Mouse (Mus musculus): Measurements from ENCODE around the gene Snapc5.
"Not testable (repeated sequence)": the region's sequence is repeated elsewhere in the genome, so short reads cannot be mapped to it uniquely, and the experiment has no call there.

Gene Snapc5

GRCm38 (mm10) chr9:64178974-64179646, at the start of gene Snapc5:
TSS of gene Snapc5 (plus strand) at chr9:64179274.
- DNase-seq = peak; percentile 85 to 86

- no peak for DNase-seq
Observed at GRCm38 (mm10) chr9:64131623-64132022, 47.5 kb upstream of the Snapc5 start.

GRCm38 (mm10) chr9:64138896-64139295, 40.2 kb upstream of the Snapc5 start:
- DNase-seq = peak; percentile 37 to 55

GRCm38 (mm10) chr9:64139879-64140278, 39.2 kb upstream of the Snapc5 start:
- no peak for DNase-seq

DNA sequence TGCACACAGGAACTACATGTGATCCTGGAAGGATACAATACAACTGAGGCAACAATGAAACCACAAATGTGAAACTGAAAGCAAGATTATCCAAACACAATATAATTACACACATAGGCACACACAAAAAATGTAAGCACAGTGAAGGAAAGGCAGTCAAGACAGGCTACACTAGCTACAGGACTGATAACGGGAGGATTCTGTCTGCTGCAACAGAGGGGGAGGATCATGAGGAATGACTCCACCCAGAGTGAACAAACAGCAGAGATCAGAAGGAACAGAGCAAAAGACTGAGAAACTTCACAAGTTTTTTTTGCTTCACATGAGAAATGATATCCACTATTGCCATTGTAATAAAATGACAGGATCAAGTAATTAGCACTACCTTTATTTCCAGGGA, 22.4 kb upstream of the Snapc5 start:
- DNase-seq = no peak

DNA sequence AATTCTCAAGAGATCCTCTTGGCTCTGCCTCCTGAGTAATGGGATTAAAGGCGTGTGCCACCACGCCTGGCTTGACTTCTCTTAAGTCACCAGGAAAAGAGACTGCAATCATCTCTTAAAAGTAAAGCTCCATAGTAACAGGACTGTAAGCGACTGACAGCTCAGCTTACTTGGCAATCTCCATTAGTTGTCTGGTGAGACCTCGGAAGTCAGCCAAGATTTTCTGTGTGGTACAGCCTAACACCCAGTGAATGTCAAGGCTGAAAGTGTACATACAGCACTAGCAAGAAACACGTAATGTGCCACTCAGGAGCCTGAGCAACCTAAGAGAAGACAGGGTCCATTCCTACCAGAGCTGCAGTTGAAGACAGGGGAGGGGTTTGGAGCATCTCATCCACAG, 18.6 kb upstream of the Snapc5 start:
- DNase-seq = no peak

GRCm38 (mm10) chr9:64169967-64170366, 9.1 kb upstream of the Snapc5 start:
- DNase-seq = not testable (repeated sequence)

DNA sequence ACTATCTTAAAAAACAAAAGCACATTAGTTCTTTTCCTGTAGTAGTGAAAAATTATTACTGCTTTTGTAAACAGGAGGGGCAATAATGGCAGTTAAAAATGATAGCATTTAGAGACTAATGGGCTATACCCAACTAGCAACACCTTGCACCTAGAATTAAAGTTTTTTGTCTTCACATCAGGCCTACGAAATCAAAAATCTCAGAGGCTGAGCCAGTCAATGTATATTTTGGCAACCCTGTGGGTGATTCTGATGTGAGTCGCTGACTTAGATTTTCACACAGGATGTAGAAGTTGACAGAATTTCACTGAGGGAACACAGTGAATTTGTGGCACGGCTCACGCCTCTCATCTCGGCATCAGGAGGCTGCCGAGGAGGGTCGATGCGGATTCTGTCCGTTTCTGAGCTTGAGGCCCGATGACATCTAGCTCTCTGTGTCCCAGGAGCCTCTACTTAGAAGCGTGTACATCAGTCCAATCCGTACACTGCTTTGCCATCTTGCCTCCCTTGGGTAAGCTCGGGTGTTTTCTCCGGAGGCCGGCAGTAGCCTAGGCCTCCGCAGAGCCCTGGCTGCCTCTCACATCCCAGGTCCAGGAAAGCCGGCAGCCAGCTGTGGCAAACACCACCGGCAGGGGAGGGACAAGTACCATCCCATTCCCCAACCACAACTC, 6.8 kb upstream of the Snapc5 start:
- DNase-seq = no peak

DNA sequence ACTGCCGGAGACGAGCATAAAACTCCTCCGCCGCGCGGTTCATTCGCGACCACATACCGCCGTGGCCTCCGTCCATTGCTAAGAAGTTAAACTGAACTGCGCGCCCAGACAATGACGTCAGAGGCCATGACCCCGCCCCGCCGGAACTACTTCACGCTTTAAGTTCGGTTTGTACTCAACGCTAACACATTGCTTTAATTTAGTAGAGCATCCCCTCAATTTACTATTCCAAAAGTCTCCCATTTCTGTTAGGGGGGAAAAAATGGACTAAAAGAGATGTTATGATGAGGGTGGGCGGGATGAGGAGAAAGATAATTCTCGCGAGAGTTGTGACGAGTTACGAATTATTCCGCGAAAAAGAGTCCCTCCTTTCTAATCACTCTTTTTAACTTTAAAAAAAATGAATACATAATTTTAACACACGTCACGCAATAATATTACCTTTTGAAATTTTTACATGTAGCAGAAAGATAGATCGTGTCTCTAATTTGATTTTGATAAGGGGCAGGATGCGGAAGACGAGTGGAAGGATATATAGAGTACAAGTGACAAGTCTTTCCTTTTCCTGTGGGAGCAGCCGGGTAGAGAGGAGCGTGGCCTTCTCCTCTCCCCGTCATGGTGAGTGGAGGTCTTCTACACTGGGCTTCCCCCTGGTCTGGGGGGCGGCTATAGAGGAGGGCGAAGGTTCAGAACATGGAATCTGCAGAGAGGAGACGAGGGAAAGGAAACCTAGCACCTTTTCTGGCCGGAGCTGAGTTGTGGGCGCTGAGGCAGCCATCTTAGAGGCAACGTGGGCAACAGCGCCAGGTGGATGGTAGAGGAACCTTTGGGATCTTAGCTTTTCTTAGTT, 6.0 kb upstream of the Snapc5 start, which contains the start of the genes Zwilch and Rpl4:
TSS of gene Zwilch (minus strand) at position 289 of the 850 bp plus-strand sequence.
TSS of gene Rpl4 (plus strand) at position 560 of the 850 bp plus-strand sequence.
- peak; percentile 78 to 86 for DNase-seq

- DNase-seq = no peak
Observed at GRCm38 (mm10) chr9:64173666-64174220, 5.3 kb upstream of the Snapc5 start.

- no peak for DNase-seq
Observed at GRCm38 (mm10) chr9:64174341-64174740, 4.7 kb upstream of the Snapc5 start.

GRCm38 (mm10) chr9:64174766-64175165, 4.3 kb upstream of the Snapc5 start:
- DNase-seq = no peak

GRCm38 (mm10) chr9:64175378-64175777, 3.7 kb upstream of the Snapc5 start:
- DNase-seq = no peak

- peak in 1 of 2 experiments; percentile 13 for DNase-seq
Observed at GRCm38 (mm10) chr9:64178610-64178973, 482 bp upstream of the Snapc5 start.

DNA sequence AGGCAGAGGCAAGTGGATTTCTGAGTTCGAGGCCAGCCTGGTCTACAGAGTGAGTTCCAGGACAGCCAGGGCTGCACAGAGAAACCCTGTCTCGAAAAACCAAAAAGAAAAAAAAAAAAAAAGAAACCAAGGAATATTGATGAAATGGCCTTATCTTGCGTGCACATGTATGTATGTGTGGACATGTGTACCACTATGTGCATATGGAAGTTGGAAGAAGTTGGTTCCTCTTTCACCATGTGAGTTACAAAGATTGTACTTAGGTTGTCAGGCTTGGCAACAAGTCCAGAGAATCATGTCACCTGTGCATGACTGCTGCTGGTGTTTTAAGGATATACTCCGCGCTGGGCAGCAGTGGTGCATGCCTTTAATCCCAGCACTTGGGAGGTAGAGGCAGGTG, 4.2 kb downstream of the Snapc5 start:
- DNase-seq = not testable (repeated sequence)

DNA sequence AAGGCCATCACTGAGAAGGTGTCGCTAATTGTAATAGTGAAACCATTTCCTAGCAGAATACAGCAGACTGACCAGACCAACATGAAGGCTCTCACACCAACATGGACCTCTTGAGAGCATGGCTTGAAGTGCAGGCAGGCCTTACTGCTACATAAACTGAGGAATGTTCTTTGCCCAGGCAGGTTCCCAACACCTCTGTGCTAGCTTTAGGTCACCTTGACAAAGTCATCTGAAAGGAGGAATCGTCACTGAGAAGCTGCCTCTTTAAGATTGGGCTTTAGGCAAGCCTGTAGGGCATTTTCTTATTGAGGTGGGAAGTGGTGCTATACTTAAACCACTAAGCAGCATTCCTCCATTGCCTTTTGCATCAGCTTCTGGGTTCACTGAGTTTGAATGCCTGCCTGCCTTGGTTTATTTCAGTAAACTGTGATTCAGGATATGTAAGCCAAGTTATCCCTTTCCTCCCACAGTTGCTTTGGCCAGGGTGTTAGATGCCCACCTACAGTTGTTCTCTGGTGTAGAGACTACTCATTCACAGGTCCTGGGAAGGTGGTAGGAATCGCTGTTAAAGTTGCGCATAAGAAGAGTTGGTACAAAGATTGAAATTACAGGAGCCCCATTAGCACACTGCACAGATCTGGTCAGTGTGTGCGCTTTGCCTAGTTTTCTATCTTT, 5.2 kb downstream of the Snapc5 start:
- DNase-seq = no peak

DNA sequence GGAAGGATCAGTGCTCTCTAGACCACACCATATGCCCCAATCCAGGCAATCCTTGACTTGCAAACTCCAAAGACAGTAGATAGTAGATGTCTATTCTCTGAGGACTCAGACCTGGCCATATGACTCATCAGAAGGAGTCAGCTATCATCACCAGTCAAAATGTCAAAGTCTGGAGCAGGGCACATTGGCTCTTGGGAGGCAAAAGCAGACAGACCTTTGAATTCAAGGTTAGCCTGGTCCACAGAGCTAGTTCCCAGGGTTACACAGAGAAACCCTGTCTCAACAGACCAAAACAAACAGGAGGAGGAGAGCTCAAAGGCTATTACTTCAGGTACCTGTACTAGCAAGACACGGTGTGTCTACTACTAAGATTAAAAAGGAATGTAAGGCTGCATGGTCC, 14.8 kb downstream of the Snapc5 start:
- no peak for DNase-seq

- no peak for DNase-seq
Observed at GRCm38 (mm10) chr9:64195554-64195953, 16.5 kb downstream of the Snapc5 start.

DNA sequence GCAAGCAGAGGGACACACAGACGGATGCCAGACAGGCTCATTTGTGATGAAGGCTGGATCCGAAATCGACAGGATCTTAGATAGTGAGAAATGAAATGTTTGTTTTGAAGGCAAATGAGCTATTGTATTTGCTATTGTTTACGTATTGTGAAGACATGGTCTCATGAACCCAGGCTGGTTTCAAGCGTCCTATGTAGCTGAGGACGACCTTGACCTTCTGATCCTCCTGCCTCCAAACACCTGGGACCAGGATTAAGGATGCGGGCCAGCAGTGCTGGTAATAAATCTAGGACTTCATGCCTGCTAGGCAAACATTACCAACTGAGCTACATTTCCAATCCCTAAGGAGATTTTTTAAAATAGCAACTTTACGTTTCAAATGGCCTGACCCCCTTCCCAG, 18.4 kb downstream of the Snapc5 start:
- DNase-seq = no peak

DNA sequence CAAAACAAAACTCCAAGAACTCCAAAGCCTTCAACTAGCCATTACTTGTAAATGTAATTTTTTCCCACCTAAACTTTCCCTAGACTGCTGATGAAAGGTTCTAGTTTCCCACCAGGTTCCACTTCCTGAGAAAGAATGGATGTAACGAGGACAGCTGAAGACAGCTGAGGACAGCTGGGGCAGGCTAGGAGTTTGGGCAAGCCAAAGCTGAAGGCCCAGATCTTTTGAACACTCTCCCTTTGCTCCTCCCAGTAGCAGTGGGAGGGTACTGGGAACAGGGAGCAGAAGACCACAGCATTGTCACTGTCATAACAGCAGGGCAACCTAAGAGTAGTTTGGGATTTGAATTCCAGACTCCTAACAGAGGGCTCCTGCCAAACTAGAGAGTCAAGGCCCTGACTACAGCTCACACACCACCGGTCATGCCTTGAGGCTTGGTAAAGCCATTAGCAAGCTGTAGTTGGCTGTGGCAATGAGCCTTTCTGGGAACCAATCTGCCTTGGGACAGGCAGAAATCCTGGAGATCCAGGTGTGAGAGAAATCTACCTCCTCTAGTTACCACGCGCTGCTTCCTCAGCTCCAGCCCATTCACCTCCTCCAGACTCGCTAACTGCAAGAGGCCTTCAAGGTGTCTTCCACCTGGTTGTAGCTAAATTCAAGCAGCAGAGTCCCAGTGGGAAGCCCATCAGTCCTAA, 19.1 kb downstream of the Snapc5 start:
- no peak for DNase-seq

- not testable (repeated sequence) for DNase-seq
Observed at GRCm38 (mm10) chr9:64198763-64199418, 19.8 kb downstream of the Snapc5 start.

All from cerebellum, postnatal 36 days (tissue).